Mouse (Mus musculus): ENCODE results near the gene Ykt6.

- TF ChIP-seq CHD1 (IDR thresholded peaks at IDR 0.05; ENCODE audit: low read depth, low read length) (no peak), TAL1 (IDR thresholded peaks at IDR 0.05; ENCODE audit: low read length) (no peak), MEF2A (IDR thresholded peaks at IDR 0.05; ENCODE audit: extremely low read depth, insufficient replicate concordance, low read depth, low read length, poor library complexity, severe bottlenecking) (no peak), CTCF (IDR thresholded peaks at IDR 0.05 in 2 of 3, conservative IDR thresholded peaks at IDR 0.05 in 1 of 3; ENCODE audit: control insufficient read depth in 1 of 3, insufficient read depth in 1 of 3, low read depth in 2 of 3, low read length in 3 of 3, poor library complexity in 1 of 3, severe bottlenecking in 1 of 3) (no peak), EP300 (IDR thresholded peaks at IDR 0.05; ENCODE audit: low read depth in 1 of 2, low read length in 2 of 2) (no peak), NRF1 (IDR thresholded peaks at IDR 0.05; ENCODE audit: insufficient read depth, low read depth, low read length, poor library complexity, severe bottlenecking) (no peak), TCF12 (IDR thresholded peaks at IDR 0.05; ENCODE audit: low read depth, low read length) (no peak)
Observed at GRCm38 (mm10) chr11:5930578-5930977, 24.9 kb upstream of the Ykt6 start.

Data from MEL (cell line).